Mouse (Mus musculus) heart, adult 2 months (tissue): ENCODE results near the gene Zbtb37. TPM values are rescaled to one million over a fixed set of nuclear protein-coding genes. Genes with fewer than 3 reads are reported as not detected.
"Not testable (repeated sequence)": the region's sequence is repeated elsewhere in the genome, so short reads cannot be mapped to it uniquely, and the experiment has no call there.

Experiments
- DNase-seq, 2 experiments: peaks; one replicate each; pipeline ENCODE4 v3.0.0; 2021
- H3K27ac ChIP-seq: fragments of 200-600 bp; 2 replicates; pipeline ENCODE4 v1.8.1; 2022
- H3K27me3 ChIP-seq: fragments of 200-500 bp; 2 replicates; pipeline ENCODE4 v1.6.1; 2012; ENCODE audit warnings: mild to moderate bottlenecking, low read length, inconsistent platforms, mixed read lengths; ENCODE audit not compliant: control insufficient read depth, insufficient read depth
- H3K36me3 ChIP-seq: fragments of 200-500 bp; 2 replicates; pipeline ENCODE4 v1.6.1; 2012; ENCODE audit warnings: low read length, inconsistent platforms; ENCODE audit not compliant: control insufficient read depth, insufficient read depth
- H3K4me1 ChIP-seq: fragments of 200-500 bp; 2 replicates; pipeline ENCODE4 v1.6.1; 2011; ENCODE audit warnings: low read length; ENCODE audit not compliant: control insufficient read depth, insufficient read depth
- H3K4me3 ChIP-seq: fragments of 200-600 bp; 2 replicates; pipeline ENCODE4 v1.8.1; 2022
- H3K79me2 ChIP-seq: fragments of 200-500 bp; replicated peaks from 2 replicates; pipeline ENCODE4 v1.6.1; 2012; ENCODE audit warnings: mild to moderate bottlenecking, inconsistent platforms, low read length, moderate library complexity, mixed read lengths; ENCODE audit not compliant: control insufficient read depth, insufficient read depth
- H3K9ac ChIP-seq: fragments of 200-500 bp; 2 replicates; pipeline ENCODE4 v1.6.1; 2012; ENCODE audit warnings: low read depth, mild to moderate bottlenecking, control low read depth, inconsistent platforms, low read length, mixed read lengths
- CTCF ChIP-seq: fragments of 200-600 bp; IDR thresholded peaks from 2 replicates; pipeline ENCODE4 v1.8.1; 2022; ENCODE audit warnings: antibody characterized with exemption, mild to moderate bottlenecking, moderate library complexity
- EP300 ChIP-seq: fragments of 200-500 bp; IDR thresholded peaks from 2 replicates; pipeline ENCODE4 v1.6.1; 2011; ENCODE audit warnings: low read depth, low read length, control low read depth; ENCODE audit not compliant: insufficient read depth
- POLR2A ChIP-seq: fragments of 200-500 bp; IDR thresholded peaks from 2 replicates; pipeline ENCODE4 v1.6.1; 2011; ENCODE audit warnings: mild to moderate bottlenecking, low read depth, low read length, control low read depth; ENCODE audit not compliant: insufficient read depth
- WGBS: fragments of 180-500 bp; shearing (Covaris S2); methylation state at CpG from one replicate; pipeline ENCODE4 v1.1.7; 2018; 5-methylcytosine and 5-hydroxymethylcytosine counted together
- intact Hi-C: fragments of 180-260 bp; cut with DNase I; formaldehyde crosslinking; loops from one replicate; pipeline ENCODE4 v1.15.1; 2025
- polyA plus RNA-seq: library from polyadenylated mRNA; depleted of rRNA; stranded (reverse); fragments of >200 nt; gene quantifications from 2 replicates; pipeline ENCODE4 v1.2.3, GENCODE M21; 2012
- total RNA-seq, 2 experiments: library from RNA; stranded (reverse); gene quantifications; 2 replicates each; pipeline ENCODE4 v1.2.3; 2021

Zbtb37 gene
- total and polyA plus RNA-seq, 3 experiments, result 1.8 to 14.2 (median 13.8) TPM

DNA sequence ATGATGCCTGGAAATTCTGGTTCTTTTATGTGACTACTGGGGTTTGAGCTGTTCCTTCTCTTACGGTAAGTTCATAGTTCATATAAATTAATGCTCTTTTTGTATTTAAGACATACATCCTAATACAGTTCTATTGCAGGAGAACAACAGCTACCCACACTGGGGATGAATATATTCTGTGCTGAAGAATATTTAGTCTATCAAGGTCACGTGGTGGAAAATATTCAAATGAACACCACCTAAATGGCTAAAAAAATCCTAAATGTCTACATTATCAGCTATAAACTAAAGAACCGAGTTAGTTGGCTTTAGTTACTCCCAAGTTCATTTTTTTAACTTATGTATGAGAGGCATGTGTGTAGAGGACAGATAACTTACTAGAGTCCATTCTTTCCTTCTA lies 4.6 kb downstream of the Zbtb37 start:
- H3K4me3 ChIP-seq, result no peak overlapping the region
- H3K27me3 ChIP-seq, result no peaks in the 10 kb centered on the region
- no peak overlapping the region for H3K27ac ChIP-seq
- no peak overlapping the region for H3K9ac ChIP-seq
- H3K79me2 ChIP-seq, result no peaks in the 10 kb centered on the region
- DNase-seq, result no peak
- intact Hi-C loops, result loop anchor here (5.0 to 10.0 kb wide), 6 partner anchors 63 to 815 kb away; partner anchors contain the start of genes Cacybp, Rabgap1l and Rc3h1
- H3K4me1 ChIP-seq, result no peaks in the 10 kb centered on the region; the same call in 1 of the 2 replicates
- H3K36me3 ChIP-seq, result no peaks in the 10 kb centered on the region; the same call in 1 of the 2 replicates
- WGBS, result 85% methylated on average over 3 of the region's 3 CpGs
- TF ChIP-seq CTCF (no peak), POLR2A (no peak), EP300 (no peak)

- 90% methylated on average over 1 of the region's 1 CpGs for whole genome bisulfite sequencing
- H3K4me1 ChIP-seq, H3K9ac ChIP-seq, intact Hi-C loops, H3K27ac ChIP-seq, H3K36me3 ChIP-seq, H3K4me3 ChIP-seq, H3K79me2 ChIP-seq, DNase-seq, H3K27me3 ChIP-seq: not testable (repeated sequence)
Measured at GRCm38 (mm10) chr1:161028427-161028826, 6.2 kb downstream of the Zbtb37 start.

DNA sequence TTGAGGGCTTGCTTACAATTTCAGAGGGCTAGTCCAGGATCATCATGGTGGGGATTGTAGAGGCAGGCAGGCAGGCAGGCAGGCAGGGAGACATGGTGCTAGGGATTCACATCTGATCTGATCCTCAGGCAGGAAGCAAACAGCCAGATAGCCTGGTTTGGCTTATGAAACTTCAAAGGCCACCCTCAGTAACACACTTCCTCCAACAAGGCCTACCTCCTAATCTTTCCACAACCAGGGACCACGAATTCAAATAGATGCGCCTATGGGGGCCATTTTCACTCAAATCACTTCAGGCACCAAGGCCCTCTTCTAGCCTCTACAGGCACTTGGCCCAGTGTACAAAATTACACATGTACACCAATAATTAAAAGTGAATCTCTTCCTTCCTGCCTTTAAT lies 7.5 kb downstream of the Zbtb37 start:
- H3K36me3 ChIP-seq, result no peaks in the 10 kb centered on the region; the same call in 1 of the 2 replicates
- no peak overlapping the region for H3K9ac ChIP-seq
- TF ChIP-seq EP300 (no peak), CTCF (no peak), POLR2A (no peak)
- H3K27ac ChIP-seq, result no peak overlapping the region
- WGBS, result 71% methylated on average over 2 of the region's 2 CpGs
- no peaks in the 10 kb centered on the region; the same call in 1 of the 2 replicates for H3K4me1 ChIP-seq
- DNase-seq, result no peak
- intact Hi-C loops, result no loop called here
- H3K79me2 ChIP-seq, result no peaks in the 10 kb centered on the region
- no peaks in the 10 kb centered on the region for H3K27me3 ChIP-seq
- H3K4me3 ChIP-seq, result no peak overlapping the region

GRCm38 (mm10) chr1:161025410-161026210 lies 9.0 kb downstream of the Zbtb37 start:
- no peak overlapping the region for H3K9ac ChIP-seq
- H3K79me2 ChIP-seq, result no peaks in the 10 kb centered on the region
- DNase-seq, result no peak
- no peak overlapping the region for H3K27ac ChIP-seq
- WGBS, result 72% methylated on average over 5 of the region's 5 CpGs
- TF ChIP-seq CTCF (no peak), POLR2A (no peak)
- H3K4me3 ChIP-seq, result no peak overlapping the region
- no peaks in the 10 kb centered on the region for H3K36me3 ChIP-seq
- intact Hi-C loops, result no loop called here
- no peaks in the 10 kb centered on the region for H3K27me3 ChIP-seq
- H3K4me1 ChIP-seq, result no peaks in the 10 kb centered on the region; the same call in 1 of the 2 replicates

GRCm38 (mm10) chr1:161020051-161020450 lies 14.6 kb downstream of the Zbtb37 start:
- no peak for TF ChIP-seq EP300
- TF ChIP-seq CTCF, result no peak
- TF ChIP-seq POLR2A, result no peak
- WGBS, result 96% methylated on average over 14 of the region's 14 CpGs
- no peaks in the 10 kb centered on the region; the same call in 1 of the 2 replicates for H3K79me2 ChIP-seq

GRCm38 (mm10) chr1:161016378-161016777 lies 18.3 kb downstream of the Zbtb37 start:
- Histone ChIP-seq H3K9ac (no peak overlapping the region), H3K27ac (no peak overlapping the region), H3K4me1 (no peaks in the 10 kb centered on the region), H3K79me2 (no peaks in the 10 kb centered on the region; the same call in 1 of the 2 replicates), H3K36me3 (peaks cover 4% of the 10 kb centered on the region; the same call in 1 of the 2 replicates), H3K27me3 (no peaks in the 10 kb centered on the region), H3K4me3 (no peak overlapping the region)
- WGBS, result 89% methylated on average over 2 of the region's 2 CpGs
- intact Hi-C loops, result no loop called here
- TF ChIP-seq POLR2A (no peak), CTCF (no peak), EP300 (no peak)
- DNase-seq, result no peak

More at GRCm38 (mm10) chr1:161020051-161020450, 14.6 kb downstream of the Zbtb37 start:
- no peak overlapping the region for H3K27ac ChIP-seq
- no peak for DNase-seq
- H3K27me3 ChIP-seq, result no peaks in the 10 kb centered on the region
- H3K9ac ChIP-seq, result no peak overlapping the region
- H3K4me3 ChIP-seq, result no peak overlapping the region
- H3K36me3 ChIP-seq, result 0 out of 2 replicates have a peak, but pooled peaks cover 4% of the 10 kb centered on the region
- no peaks in the 10 kb centered on the region for H3K4me1 ChIP-seq
- intact Hi-C loops, result no loop called here
